ENCODE assay signal across 8 mouse cellular contexts in genomic region chr15:99416348-99416882, GRCm38 (mm10). TPM values are rescaled to one million over a fixed set of nuclear protein-coding genes. Genes with fewer than 3 reads are reported as not detected.
A peak's percentile ranks its signal among the peaks of the same experiment; 100 is the strongest.
DNase-seq lines count a peak whose midpoint lies in the region; ATAC-seq lines count a peak whose summit lies in the region.

No protein-coding gene starts in this region.

- WGBS in hindbrain, embryonic 11.5 days: 27% methylated on average over 13 of the region's 13 CpGs

- H3K9ac ChIP-seq in hindbrain, embryonic 11.5 days (ENCODE audit: low read depth, low read length): no peak overlapping the region

- H3K27ac ChIP-seq in hindbrain, embryonic 11.5 days (ENCODE audit: low read depth, low read length): no peak overlapping the region

- no peaks in the 10 kb centered on the region for H3K36me3 ChIP-seq in hindbrain, embryonic 11.5 days (ENCODE audit: control insufficient read depth, insufficient read depth, low read length)

- no peaks in the 10 kb centered on the region for H3K27me3 ChIP-seq in hindbrain, embryonic 11.5 days (ENCODE audit: control insufficient read depth, insufficient read depth, low read length)

- no peaks in the 10 kb centered on the region for H3K4me1 ChIP-seq in hindbrain, embryonic 11.5 days (replicated peaks; ENCODE audit: control insufficient read depth, insufficient read depth, low read length)

- no peak overlapping the region for H3K4me2 ChIP-seq in hindbrain, embryonic 11.5 days (replicated peaks; ENCODE audit: low read depth, low read length)

- no peak for ATAC-seq in hindbrain, embryonic 11.5 days (ENCODE audit: low FRiP score)

- no peaks in the 10 kb centered on the region for H3K9me3 ChIP-seq in hindbrain, embryonic 11.5 days (ENCODE audit: control insufficient read depth, low read length)

- peak; percentile 77 for DNase-seq in Muller cell, postnatal 12 days (ENCODE audit: inconsistent ontology term)
- peak; percentile 73 for DNase-seq in cerebellum, adult 11-12 months
- peak; percentile 92 for DNase-seq in forelimb bud, embryonic 11.5 days (ENCODE audit: low read depth, low spot score)
- DNase-seq in hindbrain, embryonic 11.5 days (ENCODE audit: low spot score): peak; percentile 94
- peak; percentile 63 to 89 for DNase-seq in layer of hippocampus, postnatal 25 days (ENCODE audit: extremely low spot score in 1 of 2, low spot score in 1 of 2)
- DNase-seq in lung, postnatal 4 days: peak; percentile 69 to 89
- peak; percentile 78 for DNase-seq in retina, postnatal 7 days (ENCODE audit: low read depth, low spot score)
- peak; percentile 89 for DNase-seq in urinary bladder, postnatal 25 days (ENCODE audit: low spot score)

- no peak overlapping the region for H3K4me3 ChIP-seq in hindbrain, embryonic 11.5 days (ENCODE audit: low read depth, low read length)

RNA-seq across cellular contexts. Expression of gene Tmbim6, which starts 23.7 kb away (rescaled TPM):
- 212 and 224 TPM in 2 replicates for polyA plus RNA-seq in hindbrain, embryonic 11.5 days (2014; fragmentation: Nextera tagmentation; extraction: Ambion mirVana)
- total RNA-seq in layer of hippocampus, postnatal 25 days (2021): 100 to 1,000 TPM; 359 to 369 TPM

RNA-seq across cellular contexts. Expression of gene Nckap5l, which starts 41.1 kb away (rescaled TPM):
- polyA plus RNA-seq in hindbrain, embryonic 11.5 days (2014; fragmentation: Nextera tagmentation; extraction: Ambion mirVana): 9.3 and 10.2 TPM in 2 replicates
- total RNA-seq in layer of hippocampus, postnatal 25 days (2021): 10 to 100 TPM; 18.4 to 26.0 TPM

RNA-seq across cellular contexts. Expression of gene Fmnl3, which starts 46.1 kb away (rescaled TPM):
- polyA plus RNA-seq in hindbrain, embryonic 11.5 days (2014; fragmentation: Nextera tagmentation; extraction: Ambion mirVana): 10.5 and 11.4 TPM in 2 replicates
- 10 to 100 TPM in 1 of 2 experiments, 1 to 10 TPM in 1; 9.3 to 11.3 TPM for total RNA-seq in layer of hippocampus, postnatal 25 days (2021)

RNA-seq across cellular contexts. Expression of gene Bcdin3d, which starts 58.1 kb away (rescaled TPM):
- 17.1 and 18.1 TPM in 2 replicates for polyA plus RNA-seq in hindbrain, embryonic 11.5 days (2014; fragmentation: Nextera tagmentation; extraction: Ambion mirVana)
- total RNA-seq in layer of hippocampus, postnatal 25 days (2021): 1 to 10 TPM; 5.0 to 5.3 TPM
